Mouse (Mus musculus): Measurements from ENCODE around the gene Osbpl3. TPM values are rescaled to one million over a fixed set of nuclear protein-coding genes. Genes with fewer than 3 reads are reported as not detected.

Osbpl3 gene
- polyA plus RNA-seq, 1 experiment from 2014 or later: 5.3 TPM

DNA sequence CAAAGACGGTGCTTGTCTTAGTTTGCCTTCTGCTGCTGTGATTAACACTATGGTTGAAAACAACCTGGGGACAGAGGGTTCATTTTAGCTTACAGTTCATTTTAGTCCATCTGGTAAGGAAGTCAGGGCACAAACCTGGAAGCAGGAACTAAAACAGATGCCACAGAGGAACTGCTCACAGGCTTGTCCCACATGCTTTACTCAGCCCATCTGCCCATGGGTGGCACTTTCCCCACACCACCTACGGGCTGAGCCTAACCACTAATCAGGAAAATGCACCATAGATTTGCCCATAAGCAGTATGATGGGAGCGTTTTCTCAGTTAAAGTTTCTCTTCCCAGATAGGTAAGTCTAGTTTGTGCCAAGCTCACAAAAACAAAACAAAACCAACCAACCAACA is 27.4 kb upstream of the Osbpl3 start:
- ATAC-seq: no peak
- Histone ChIP-seq H3K4me3 (replicated peaks; ENCODE audit: low read length) (no peak overlapping the region), H3K9me3 (ENCODE audit: control insufficient read depth, low read length) (no peaks in the 10 kb centered on the region), H3K36me3 (ENCODE audit: control insufficient read depth, insufficient read depth) (no peaks in the 10 kb centered on the region), H3K4me1 (replicated peaks; ENCODE audit: control insufficient read depth, insufficient read depth, low read length) (no peaks in the 10 kb centered on the region), H3K27ac (ENCODE audit: low read length) (no peak overlapping the region), H3K9ac (replicated peaks; ENCODE audit: low read depth, low read length) (no peak overlapping the region), H3K4me2 (ENCODE audit: low read length) (no peak overlapping the region), H3K27me3 (replicated peaks; ENCODE audit: control insufficient read depth, insufficient read depth, low read length) (no peaks in the 10 kb centered on the region)
- WGBS: 86% methylated on average over 3 of the region's 3 CpGs

DNA sequence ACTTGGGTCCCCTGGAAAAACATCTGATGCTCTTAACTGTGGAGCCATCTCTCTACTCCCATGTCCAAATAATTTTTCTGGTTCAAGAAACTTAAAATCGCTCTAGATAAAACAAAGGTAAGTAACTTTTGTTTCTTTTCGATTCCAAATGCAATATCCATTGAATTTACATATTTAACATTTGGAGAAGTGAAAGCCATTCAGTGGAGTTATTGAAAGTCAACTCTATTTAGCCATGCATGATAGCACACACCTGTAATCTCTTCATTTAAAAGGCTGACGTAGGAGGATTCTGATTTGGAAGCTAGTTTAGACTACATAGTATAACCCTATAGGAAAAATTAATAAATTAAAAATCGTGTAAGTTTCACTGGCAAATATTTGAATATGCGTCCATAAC is 25.5 kb upstream of the Osbpl3 start:
- no peaks in the 10 kb centered on the region for H3K9me3 ChIP-seq (ENCODE audit: control insufficient read depth, low read length)
- H3K4me3 ChIP-seq (replicated peaks; ENCODE audit: low read length): no peak overlapping the region
- WGBS: 90% methylated on average over 5 of the region's 5 CpGs
- no peaks in the 10 kb centered on the region for H3K36me3 ChIP-seq (ENCODE audit: control insufficient read depth, insufficient read depth)
- no peak overlapping the region for H3K4me2 ChIP-seq (ENCODE audit: low read length)
- no peak for ATAC-seq
- H3K9ac ChIP-seq (replicated peaks; ENCODE audit: low read depth, low read length): no peak overlapping the region
- H3K27me3 ChIP-seq (replicated peaks; ENCODE audit: control insufficient read depth, insufficient read depth, low read length): no peaks in the 10 kb centered on the region
- H3K4me1 ChIP-seq (replicated peaks; ENCODE audit: control insufficient read depth, insufficient read depth, low read length): no peaks in the 10 kb centered on the region
- H3K27ac ChIP-seq (ENCODE audit: low read length): no peak overlapping the region

DNA sequence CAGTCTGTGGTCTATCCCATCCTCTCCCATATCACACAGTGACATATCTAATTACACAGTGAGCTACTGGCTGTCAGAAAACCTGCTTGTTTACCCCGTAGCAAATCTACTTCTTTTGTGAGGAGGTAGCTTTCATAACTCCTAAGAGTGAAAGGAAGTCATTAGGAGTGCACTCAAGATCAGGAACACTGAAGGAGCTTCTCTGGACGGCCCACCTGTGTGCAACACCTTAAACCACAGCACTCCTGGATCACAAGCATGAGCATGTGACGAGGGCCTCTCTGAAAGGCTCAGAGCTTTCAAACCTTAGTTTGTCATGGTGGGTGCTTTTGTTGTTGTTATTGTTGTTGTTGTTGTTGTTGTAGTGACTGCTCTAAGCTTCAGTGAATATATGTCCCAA is 10.4 kb upstream of the Osbpl3 start:
- Histone ChIP-seq H3K27ac (ENCODE audit: low read length) (no peak overlapping the region), H3K4me2 (ENCODE audit: low read length) (no peak overlapping the region), H3K9ac (replicated peaks; ENCODE audit: low read depth, low read length) (no peak overlapping the region), H3K4me3 (replicated peaks; ENCODE audit: low read length) (no peak overlapping the region), H3K27me3 (replicated peaks; ENCODE audit: control insufficient read depth, insufficient read depth, low read length) (no peaks in the 10 kb centered on the region), H3K9me3 (ENCODE audit: control insufficient read depth, low read length) (no peaks in the 10 kb centered on the region), H3K4me1 (replicated peaks; ENCODE audit: control insufficient read depth, insufficient read depth, low read length) (no peaks in the 10 kb centered on the region), H3K36me3 (ENCODE audit: control insufficient read depth, insufficient read depth) (no peaks in the 10 kb centered on the region)
- WGBS: 79% methylated on average over 3 of the region's 3 CpGs
- no peak for ATAC-seq

DNA sequence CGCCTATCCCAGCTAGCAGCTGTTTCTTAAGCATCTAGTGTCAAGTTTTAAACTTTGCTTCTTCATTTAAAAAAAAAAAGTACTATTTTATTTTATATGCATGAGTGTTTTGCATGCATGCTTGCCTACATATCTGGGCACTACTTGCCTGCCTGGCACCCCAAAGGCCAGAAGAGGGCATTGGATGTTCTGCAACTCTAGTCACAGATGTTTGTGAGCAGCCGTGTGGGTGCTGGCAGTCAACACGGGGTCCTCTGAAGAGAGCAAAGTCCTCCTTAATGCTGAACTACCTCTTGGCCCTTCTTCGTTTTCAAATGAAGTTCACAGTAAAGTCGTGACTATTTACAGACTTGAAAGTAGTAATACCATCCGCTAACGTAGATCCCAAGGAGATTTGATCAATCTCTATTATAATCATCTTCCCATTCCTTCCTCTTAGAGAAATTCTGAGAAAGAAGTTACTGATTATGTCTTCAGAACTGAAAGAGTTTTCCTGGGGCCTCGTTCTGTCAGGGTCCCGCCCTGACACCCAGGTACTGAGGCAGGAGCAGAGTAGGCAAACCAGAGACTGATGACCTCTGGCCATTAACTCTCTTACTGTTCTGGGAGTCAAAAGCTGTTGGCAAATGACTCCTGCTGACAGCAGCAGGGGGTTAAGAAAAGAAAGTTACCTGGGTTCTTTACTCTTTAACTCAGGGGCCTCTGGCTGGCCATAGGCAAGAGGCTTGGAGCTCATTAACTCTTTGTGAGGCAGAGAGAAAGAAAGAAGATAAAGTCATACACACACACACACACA is 8.9 kb upstream of the Osbpl3 start:
- no peaks in the 10 kb centered on the region for H3K9me3 ChIP-seq (ENCODE audit: control insufficient read depth, low read length)
- WGBS: 87% methylated on average over 9 of the region's 9 CpGs
- H3K4me3 ChIP-seq (replicated peaks; ENCODE audit: low read length): no peak overlapping the region
- no peaks in the 10 kb centered on the region for H3K27me3 ChIP-seq (replicated peaks; ENCODE audit: control insufficient read depth, insufficient read depth, low read length)
- no peak for ATAC-seq
- H3K36me3 ChIP-seq (ENCODE audit: control insufficient read depth, insufficient read depth): no peaks in the 10 kb centered on the region
- no peaks in the 10 kb centered on the region for H3K4me1 ChIP-seq (replicated peaks; ENCODE audit: control insufficient read depth, insufficient read depth, low read length)
- H3K27ac ChIP-seq (ENCODE audit: low read length): no peak overlapping the region
- no peak overlapping the region for H3K4me2 ChIP-seq (ENCODE audit: low read length)
- H3K9ac ChIP-seq (replicated peaks; ENCODE audit: low read depth, low read length): no peak overlapping the region

DNA sequence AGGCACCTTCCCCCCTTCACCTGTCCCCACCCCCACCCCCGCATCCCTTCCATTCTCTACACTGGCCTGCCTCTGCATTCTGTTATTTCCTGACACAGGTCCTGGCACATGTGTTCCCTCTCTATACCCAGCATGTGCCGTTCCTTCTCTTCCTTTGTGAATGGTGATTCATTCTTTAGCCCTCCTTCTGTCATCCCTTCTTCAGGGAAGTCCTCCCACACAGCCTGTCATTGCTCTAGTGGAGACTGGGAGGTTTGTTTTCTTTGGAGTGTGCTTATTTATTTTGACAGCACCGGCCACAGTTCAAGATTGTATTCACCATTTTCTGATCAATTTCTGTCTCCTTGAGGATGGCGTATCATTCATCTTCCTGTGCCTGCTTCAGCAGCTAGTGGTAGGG is 6.0 kb upstream of the Osbpl3 start:
- Histone ChIP-seq H3K36me3 (ENCODE audit: control insufficient read depth, insufficient read depth) (no peaks in the 10 kb centered on the region), H3K27ac (ENCODE audit: low read length) (no peak overlapping the region)

DNA sequence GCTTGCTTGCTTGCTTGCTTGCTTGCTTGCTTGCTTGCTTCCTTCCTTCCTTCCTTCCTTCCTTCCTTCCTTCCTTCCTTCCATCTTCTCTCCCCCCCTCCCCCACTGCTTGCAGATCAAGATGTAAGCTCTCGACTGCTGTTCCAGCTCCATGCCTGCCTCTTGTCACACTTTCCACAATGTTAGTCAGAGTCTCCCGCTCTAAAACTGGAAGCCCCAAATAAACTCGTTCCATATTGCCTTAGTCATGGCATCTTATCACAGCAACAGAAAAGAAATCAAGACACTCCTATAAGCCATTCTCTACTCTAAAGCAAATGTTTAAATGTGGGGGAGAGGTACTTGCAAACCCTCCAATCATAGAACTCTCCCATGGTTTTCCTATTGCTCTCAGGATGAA is 5.6 kb upstream of the Osbpl3 start:
- no peaks in the 10 kb centered on the region for H3K36me3 ChIP-seq (ENCODE audit: control insufficient read depth, insufficient read depth)
- ATAC-seq: no peak
- H3K4me1 ChIP-seq (replicated peaks; ENCODE audit: control insufficient read depth, insufficient read depth, low read length): 0 out of 2 replicates have a peak, but pooled peaks cover 2% of the 10 kb centered on the region
- no peak overlapping the region for H3K4me2 ChIP-seq (ENCODE audit: low read length)
- 87% methylated on average over 3 of the region's 3 CpGs for WGBS
- H3K9me3 ChIP-seq (ENCODE audit: control insufficient read depth, low read length): no peaks in the 10 kb centered on the region
- no peaks in the 10 kb centered on the region for H3K27me3 ChIP-seq (replicated peaks; ENCODE audit: control insufficient read depth, insufficient read depth, low read length)
- H3K27ac ChIP-seq (ENCODE audit: low read length): no peak overlapping the region
- H3K4me3 ChIP-seq (replicated peaks; ENCODE audit: low read length): no peak overlapping the region
- H3K9ac ChIP-seq (replicated peaks; ENCODE audit: low read depth, low read length): no peak overlapping the region

More for the DNA sequence above, 6.0 kb upstream of the Osbpl3 start:
- H3K4me1 ChIP-seq (replicated peaks; ENCODE audit: control insufficient read depth, insufficient read depth, low read length): no peaks in the 10 kb centered on the region
- no peak overlapping the region for H3K4me3 ChIP-seq (replicated peaks; ENCODE audit: low read length)
- ATAC-seq: no peak
- no peak overlapping the region for H3K9ac ChIP-seq (replicated peaks; ENCODE audit: low read depth, low read length)
- H3K27me3 ChIP-seq (replicated peaks; ENCODE audit: control insufficient read depth, insufficient read depth, low read length): no peaks in the 10 kb centered on the region
- H3K4me2 ChIP-seq (ENCODE audit: low read length): no peak overlapping the region
- no peaks in the 10 kb centered on the region for H3K9me3 ChIP-seq (ENCODE audit: control insufficient read depth, low read length)
- 86% methylated on average over 4 of the region's 4 CpGs for WGBS

DNA sequence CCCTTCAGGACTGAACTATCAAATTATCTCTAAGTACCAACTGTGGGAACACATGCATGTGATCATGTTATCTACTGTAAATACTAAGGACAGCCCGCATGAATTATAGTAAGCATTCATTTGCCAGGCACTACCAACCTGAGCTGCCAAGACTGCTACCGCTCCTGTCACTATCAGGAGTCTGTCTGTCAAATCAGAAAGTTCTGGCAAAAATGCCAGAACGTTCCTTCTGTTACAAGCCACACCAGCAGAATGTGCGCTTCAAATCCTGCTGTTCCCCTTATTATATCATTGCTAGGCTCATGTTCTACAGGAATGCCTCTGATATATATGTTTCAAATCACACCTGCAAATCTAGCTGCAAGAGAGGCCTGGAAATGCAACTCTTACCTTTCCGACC is 4.6 kb upstream of the Osbpl3 start:
- H3K27ac ChIP-seq (ENCODE audit: low read length): no peak overlapping the region
- no peaks in the 10 kb centered on the region for H3K27me3 ChIP-seq (replicated peaks; ENCODE audit: control insufficient read depth, insufficient read depth, low read length)
- WGBS: 77% methylated on average over 5 of the region's 5 CpGs
- no peaks in the 10 kb centered on the region for H3K36me3 ChIP-seq (ENCODE audit: control insufficient read depth, insufficient read depth)
- no peak overlapping the region for H3K4me2 ChIP-seq (ENCODE audit: low read length)
- H3K9ac ChIP-seq (replicated peaks; ENCODE audit: low read depth, low read length): no peak overlapping the region
- H3K9me3 ChIP-seq (ENCODE audit: control insufficient read depth, low read length): no peaks in the 10 kb centered on the region
- 0 out of 2 replicates have a peak, but pooled peaks cover 2% of the 10 kb centered on the region for H3K4me1 ChIP-seq (replicated peaks; ENCODE audit: control insufficient read depth, insufficient read depth, low read length)
- H3K4me3 ChIP-seq (replicated peaks; ENCODE audit: low read length): no peak overlapping the region
- no peak for ATAC-seq

DNA sequence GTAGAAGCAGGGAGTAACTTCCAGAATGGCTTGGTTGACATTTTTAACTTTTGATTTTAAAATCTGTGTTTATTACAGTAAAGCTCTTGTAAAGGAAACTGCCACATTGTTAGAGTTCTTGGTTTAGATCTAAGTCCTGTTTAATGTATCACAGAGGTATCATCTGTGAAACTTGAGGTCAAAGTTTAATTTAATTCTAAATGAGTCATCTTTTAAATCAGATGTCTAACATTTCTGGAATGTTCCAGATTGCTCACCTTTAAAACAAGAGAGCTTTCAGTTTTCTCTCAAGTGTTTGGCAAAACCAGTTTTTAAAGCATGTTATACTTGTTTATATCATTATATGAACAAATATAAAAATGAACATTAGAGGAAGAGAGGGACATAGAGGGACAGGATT is 4.2 kb upstream of the Osbpl3 start:
- H3K27ac ChIP-seq (ENCODE audit: low read length): no peak overlapping the region
- H3K4me1 ChIP-seq (replicated peaks; ENCODE audit: control insufficient read depth, insufficient read depth, low read length): 0 out of 2 replicates have a peak, but pooled peaks cover 2% of the 10 kb centered on the region
- no peaks in the 10 kb centered on the region for H3K27me3 ChIP-seq (replicated peaks; ENCODE audit: control insufficient read depth, insufficient read depth, low read length)
- H3K4me3 ChIP-seq (replicated peaks; ENCODE audit: low read length): no peak overlapping the region
- ATAC-seq: no peak
- no peaks in the 10 kb centered on the region for H3K36me3 ChIP-seq (ENCODE audit: control insufficient read depth, insufficient read depth)
- H3K9ac ChIP-seq (replicated peaks; ENCODE audit: low read depth, low read length): no peak overlapping the region
- no peak overlapping the region for H3K4me2 ChIP-seq (ENCODE audit: low read length)
- no peaks in the 10 kb centered on the region for H3K9me3 ChIP-seq (ENCODE audit: control insufficient read depth, low read length)

DNA sequence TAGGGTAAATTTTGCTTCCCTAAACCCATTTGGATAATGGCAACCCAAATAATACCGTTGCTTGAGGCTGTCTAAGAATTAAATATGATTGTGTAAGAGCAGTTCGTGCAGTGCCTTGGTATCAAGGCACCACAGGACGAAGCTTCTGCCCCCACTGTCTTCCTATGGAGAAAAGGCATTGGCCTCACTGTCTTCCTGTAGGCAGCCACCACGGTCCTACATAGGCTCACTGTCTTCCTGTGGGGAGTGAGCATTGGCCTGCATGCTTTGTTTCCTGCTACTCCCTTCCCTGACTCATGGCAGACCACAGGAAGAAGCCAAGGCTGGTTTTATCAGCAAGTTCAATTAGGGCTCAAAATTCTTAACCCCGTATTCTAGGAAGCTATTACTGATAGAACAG is 3.3 kb upstream of the Osbpl3 start:
- Histone ChIP-seq H3K4me1 (replicated peaks; ENCODE audit: control insufficient read depth, insufficient read depth, low read length) (peaks cover 7% of the 10 kb centered on the region; the same call in 1 of the 2 replicates), H3K4me3 (replicated peaks; ENCODE audit: low read length) (no peak overlapping the region), H3K9ac (replicated peaks; ENCODE audit: low read depth, low read length) (no peak overlapping the region), H3K36me3 (ENCODE audit: control insufficient read depth, insufficient read depth) (no peaks in the 10 kb centered on the region), H3K27me3 (replicated peaks; ENCODE audit: control insufficient read depth, insufficient read depth, low read length) (no peaks in the 10 kb centered on the region; the same call in 1 of the 2 replicates), H3K27ac (ENCODE audit: low read length) (no peak overlapping the region), H3K4me2 (ENCODE audit: low read length) (no peak overlapping the region), H3K9me3 (ENCODE audit: control insufficient read depth, low read length) (no peaks in the 10 kb centered on the region)
- WGBS: 84% methylated on average over 5 of the region's 5 CpGs
- ATAC-seq: no peak

Measured in forebrain, embryonic 16.5 days (tissue).